Comparison of ENCODE assay signal across 10 mouse cellular contexts in genomic region chr1:132312703-132313102, GRCm38 (mm10). TPM values are rescaled to one million over a fixed set of nuclear protein-coding genes. Genes with fewer than 3 reads are reported as not detected.
DNase-seq lines count a peak whose midpoint lies in the region; ATAC-seq and TF ChIP-seq lines count a peak whose summit lies in the region.
"Had no signal": no experiment of that assay in that cellular context is flagged by ENCODE, and none has a peak within 500 bp of the region (broad histone marks: within the 10 kb centered on the region; RNA-seq: fewer than 3 reads in every experiment).

No protein-coding gene starts in this region.

- peak; percentile 77 for TF ChIP-seq CTCF in lung, embryonic 14.5 days (IDR thresholded peaks at IDR 0.05; ENCODE audit: low read depth)
- TF ChIP-seq CTCF in small intestine, adult 2 months (IDR thresholded peaks at IDR 0.05; ENCODE audit: extremely low read depth, insufficient read length, insufficient replicate concordance, low read depth, low read length), result peak; percentile 21; the same call in 1 of the 2 replicates

- peaks cover 6% of the 10 kb centered on the region; the same call in 1 of the 2 replicates for H3K4me1 ChIP-seq in forebrain, embryonic 14.5 days (ENCODE audit: control insufficient read depth, insufficient read depth, low read length)
- H3K4me1 ChIP-seq in kidney, embryonic 14.5 days (ENCODE audit: control insufficient read depth, insufficient read depth, low read length), result 0 out of 2 replicates have a peak, but pooled peaks cover 11% of the 10 kb centered on the region
- H3K4me1 ChIP-seq in lung, embryonic 14.5 days (ENCODE audit: insufficient read depth), result peaks cover 7% of the 10 kb centered on the region; the same call in 1 of the 2 replicates
- H3K4me1 ChIP-seq in small intestine, adult 2 months (ENCODE audit: control insufficient read depth, insufficient read depth, insufficient read length, low read length), result peaks cover 9% of the 10 kb centered on the region

- no peaks in the 10 kb centered on the region for H3K36me3 ChIP-seq in forebrain, embryonic 14.5 days (ENCODE audit: control insufficient read depth, insufficient read depth, low read length)
- H3K36me3 ChIP-seq in kidney, embryonic 14.5 days (ENCODE audit: control insufficient read depth, insufficient read depth, low read length), result no peaks in the 10 kb centered on the region
- no peaks in the 10 kb centered on the region for H3K36me3 ChIP-seq in lung, embryonic 14.5 days (ENCODE audit: insufficient read depth)
- H3K36me3 ChIP-seq in small intestine, adult 2 months (ENCODE audit: control insufficient read depth, insufficient read depth, low read length), result no peaks in the 10 kb centered on the region
- H3K36me3 ChIP-seq: hindbrain, embryonic 15.5 days had no signal

- WGBS in forebrain, embryonic 14.5 days, result 54% methylated on average over 3 of the region's 3 CpGs
- 58% methylated on average over 3 of the region's 3 CpGs for WGBS in kidney, embryonic 14.5 days
- 57% methylated on average over 3 of the region's 3 CpGs for WGBS in lung, embryonic 14.5 days
- 40% methylated on average over 3 of the region's 3 CpGs for whole genome bisulfite sequencing in small intestine, adult 2 months

- TF ChIP-seq POLR2A in small intestine, adult 2 months (IDR thresholded peaks at IDR 0.05; ENCODE audit: low read depth, low read length), result no peak

- no peak overlapping the region for H3K9ac ChIP-seq in forebrain, embryonic 14.5 days (ENCODE audit: low read length)
- no peak overlapping the region for H3K9ac ChIP-seq in kidney, embryonic 14.5 days (ENCODE audit: low read depth, low read length)
- no peak overlapping the region for H3K9ac ChIP-seq in lung, embryonic 14.5 days
- H3K9ac ChIP-seq: hindbrain, embryonic 15.5 days had no signal

- DNase-seq in cerebellum, adult 18-20 months, result peak; percentile 66 to 70
- DNase-seq in cerebellum, adult 9-11 months, result no peak
- peak; percentile 44 for DNase-seq in urinary bladder, postnatal 25 days (ENCODE audit: low spot score)
- DNase-seq in urinary bladder, postnatal 10 days (ENCODE audit: low spot score), result no peak
- DNase-seq in forebrain, embryonic 14.5 days (ENCODE audit: low spot score), result peak; percentile 88
- peak; percentile 89 for DNase-seq in lung, embryonic 14.5 days

- no peak overlapping the region for H3K4me2 ChIP-seq in forebrain, embryonic 14.5 days (ENCODE audit: low read length)
- H3K4me2 ChIP-seq in kidney, embryonic 14.5 days (replicated peaks; ENCODE audit: low read depth, low read length), result no peak overlapping the region
- H3K4me2 ChIP-seq in lung, embryonic 14.5 days, result no peak overlapping the region
- H3K4me2 ChIP-seq: hindbrain, embryonic 15.5 days had no signal

- H3K4me3 ChIP-seq in forebrain, embryonic 14.5 days (ENCODE audit: low read depth, low read length), result no peak overlapping the region
- H3K4me3 ChIP-seq in kidney, embryonic 14.5 days (ENCODE audit: low read length), result no peak overlapping the region
- no peak overlapping the region for H3K4me3 ChIP-seq in lung, embryonic 14.5 days (ENCODE audit: low read depth, low read length)
- H3K4me3 ChIP-seq in small intestine, adult 2 months (ENCODE audit: low read depth, low read length), result no peak overlapping the region
- H3K4me3 ChIP-seq: hindbrain, embryonic 15.5 days had no signal

- H3K27me3 ChIP-seq in forebrain, embryonic 14.5 days (replicated peaks; ENCODE audit: control insufficient read depth, insufficient read depth, low read length), result no peaks in the 10 kb centered on the region
- peaks cover 18% of the 10 kb centered on the region for H3K27me3 ChIP-seq in kidney, embryonic 14.5 days (ENCODE audit: control insufficient read depth, insufficient read depth, low read length)
- peaks cover 3% of the 10 kb centered on the region; the same call in 1 of the 2 replicates for H3K27me3 ChIP-seq in lung, embryonic 14.5 days (ENCODE audit: insufficient read depth, low read length)
- H3K27me3 ChIP-seq in small intestine, adult 2 months (ENCODE audit: control insufficient read depth, insufficient read depth, low read length), result no peaks in the 10 kb centered on the region

- no peak overlapping the region for H3K27ac ChIP-seq in forebrain, embryonic 14.5 days (ENCODE audit: low read depth, low read length)
- no peak overlapping the region for H3K27ac ChIP-seq in kidney, embryonic 14.5 days (ENCODE audit: low read depth, low read length)
- H3K27ac ChIP-seq in lung, embryonic 14.5 days (ENCODE audit: low read depth), result no peak overlapping the region
- no peak overlapping the region for H3K27ac ChIP-seq in small intestine, adult 2 months (ENCODE audit: insufficient read depth, low read depth, low read length)
- H3K27ac ChIP-seq: hindbrain, embryonic 15.5 days had no signal

- ATAC-seq in forebrain, embryonic 14.5 days, result 0 out of 2 replicates have a peak, but pooled peaks have one; percentile 28
- ATAC-seq in kidney, embryonic 14.5 days (ENCODE audit: low FRiP score, low TSS enrichment), result peak; percentile 21; the same call in 1 of the 2 replicates
- ATAC-seq in lung, embryonic 14.5 days (ENCODE audit: insufficient read depth), result peak; percentile 67; the same call in 1 of the 2 replicates

- no peaks in the 10 kb centered on the region for H3K9me3 ChIP-seq in forebrain, embryonic 14.5 days (replicated peaks; ENCODE audit: control insufficient read depth, low read length)
- H3K9me3 ChIP-seq in kidney, embryonic 14.5 days (ENCODE audit: control insufficient read depth, low read length), result no peaks in the 10 kb centered on the region
- H3K9me3 ChIP-seq in lung, embryonic 14.5 days (ENCODE audit: low read depth, low read length), result no peaks in the 10 kb centered on the region
- H3K9me3 ChIP-seq: hindbrain, embryonic 15.5 days had no signal

RNA-seq across cellular contexts. Expression of gene Nuak2, which starts 3.2 kb away (rescaled TPM):
- polyA plus RNA-seq in forebrain, embryonic 14.5 days (2014; fragmentation: Nextera tagmentation; extraction: Ambion mirVana), result 18.8 and 20.1 TPM in 2 replicates
- polyA plus RNA-seq in kidney, embryonic 14.5 days (2014; fragmentation: Nextera tagmentation; extraction: Ambion mirVana), result 1.4 and 2.3 TPM in 2 replicates
- 13.5 and 15.4 TPM in 2 replicates for polyA plus RNA-seq in lung, embryonic 14.5 days (2014; fragmentation: Nextera tagmentation; extraction: Ambion mirVana)
- 24.3 and 99.9 TPM in 2 replicates for polyA plus RNA-seq in small intestine, adult 2 months (2012; rRNA removed)

RNA-seq across cellular contexts. Expression of gene Klhdc8a, which starts 14.3 kb away (rescaled TPM):
- polyA plus RNA-seq in forebrain, embryonic 14.5 days (2014; fragmentation: Nextera tagmentation; extraction: Ambion mirVana), result 3.4 TPM in 2 replicates
- polyA plus RNA-seq in kidney, embryonic 14.5 days (2014; fragmentation: Nextera tagmentation; extraction: Ambion mirVana), result 1.3 and 1.4 TPM in 2 replicates
- 0.46 and 0.54 TPM in 2 replicates for polyA plus RNA-seq in lung, embryonic 14.5 days (2014; fragmentation: Nextera tagmentation; extraction: Ambion mirVana)
- 0.75 and 1.5 TPM in 2 replicates for polyA plus RNA-seq in small intestine, adult 2 months (2012; rRNA removed)
- polyA plus RNA-seq: stomach, embryonic 14.5 days had no signal

Comparison
In these comparisons a context has a peak if more than half of its experiments do, and no peak if none do; other contexts are left out.
1. DNase-seq: peak in cerebellum, adult 18-20 months (2 of 2), urinary bladder, postnatal 25 days (single experiment), forebrain, embryonic 14.5 days (single experiment) and lung, embryonic 14.5 days (single experiment); none in cerebellum, adult 9-11 months (single experiment) and urinary bladder, postnatal 10 days (single experiment).
2. Peak in every context shown above with its lines, with median percentiles within 50 percentile points of each other: ATAC-seq.